Mouse (Mus musculus) kidney, embryonic 16.5 days (tissue): ENCODE data around the gene Gnpnat1. TPM values are rescaled to one million over a fixed set of nuclear protein-coding genes. Genes with fewer than 3 reads are reported as not detected.

Experiments used
- ATAC-seq: fragments of 200-750 bp; cut with Nextera tagmentation; 2 replicates; pipeline ENCODE4 v1.8.0; 2017; ENCODE audit warnings: moderate TSS enrichment; ENCODE audit not compliant: low FRiP score, low TSS enrichment
- H3K27ac ChIP-seq: fragments of 300-500 bp; sonication (generic); 2 replicates; pipeline ENCODE4 v1.5.1; 2014; ENCODE audit warnings: low read length
- H3K27me3 ChIP-seq: fragments of 300-500 bp; sonication (generic); 2 replicates; pipeline ENCODE4 v1.6.1; 2014; ENCODE audit warnings: low read length, control low read depth, mixed read lengths; ENCODE audit not compliant: insufficient read depth
- H3K36me3 ChIP-seq: fragments of 300-500 bp; sonication (generic); 2 replicates; pipeline ENCODE4 v1.6.1; 2014; ENCODE audit warnings: low read length, control low read depth, mixed read lengths; ENCODE audit not compliant: insufficient read depth
- H3K4me1 ChIP-seq: fragments of 300-500 bp; sonication (generic); 2 replicates; pipeline ENCODE4 v1.6.1; 2014; ENCODE audit warnings: low read length, control low read depth, mixed read lengths; ENCODE audit not compliant: insufficient read depth
- H3K4me2 ChIP-seq: fragments of 300-500 bp; sonication (generic); replicated peaks from 2 replicates; pipeline ENCODE4 v1.6.1; 2014; ENCODE audit warnings: low read depth, low read length
- H3K4me3 ChIP-seq: fragments of 300-500 bp; sonication (generic); 2 replicates; pipeline ENCODE4 v1.5.1; 2014; ENCODE audit warnings: mild to moderate bottlenecking, low read length
- H3K9ac ChIP-seq: fragments of 300-500 bp; sonication (generic); replicated peaks from 2 replicates; pipeline ENCODE4 v1.6.1; 2014; ENCODE audit warnings: low read length
- H3K9me3 ChIP-seq: fragments of 300-500 bp; sonication (generic); 2 replicates; pipeline ENCODE4 v1.6.1; 2016; ENCODE audit warnings: low read length, control low read depth
- WGBS: fragments of 180-500 bp; shearing (Covaris S2); extraction: QIAGEN DNeasy Blood & Tissue Kit; methylation state at CpG from one replicate; pipeline ENCODE4 v1.1.7; 2014; 5-methylcytosine and 5-hydroxymethylcytosine counted together
- polyA plus RNA-seq: library from polyadenylated mRNA; unstranded; fragments of >200 nt; fragmentation: Nextera tagmentation; extraction: Ambion mirVana; gene quantifications from 2 replicates; pipeline ENCODE4 v1.2.1, GENCODE M21; 2015

The Gnpnat1 gene
- polyA plus RNA-seq, 1 experiment from 2014 or later = 63.0 TPM

- Histone ChIP-seq H3K4me2 (no peak overlapping the region), H3K27ac (peak overlapping the region; percentile 4; the same call in 1 of the 2 replicates), H3K9ac (no peak overlapping the region), H3K4me3 (no peak overlapping the region), H3K36me3 (peaks cover 21% of the 10 kb centered on the region; the same call in 1 of the 2 replicates), H3K9me3 (no peaks in the 10 kb centered on the region), H3K27me3 (no peaks in the 10 kb centered on the region), H3K4me1 (no peaks in the 10 kb centered on the region; the same call in 1 of the 2 replicates)
- WGBS = 54% methylated on average over 3 of the region's 3 CpGs
- no peak for ATAC-seq
Observed at GRCm38 (mm10) chr14:45378771-45379170, 25.9 kb downstream of the Gnpnat1 start.

- Histone ChIP-seq H3K9ac (no peak overlapping the region), H3K27ac (no peak overlapping the region), H3K4me3 (no peak overlapping the region), H3K36me3 (peaks cover 23% of the 10 kb centered on the region), H3K9me3 (peaks cover 5% of the 10 kb centered on the region), H3K4me1 (no peaks in the 10 kb centered on the region), H3K27me3 (no peaks in the 10 kb centered on the region), H3K4me2 (no peak overlapping the region)
- WGBS = 91% methylated on average over 6 of the region's 6 CpGs
- no peak for ATAC-seq
Observed at GRCm38 (mm10) chr14:45365196-45365587, 39.5 kb downstream of the Gnpnat1 start.

GRCm38 (mm10) chr14:45364211-45365195 lies 40.2 kb downstream of the Gnpnat1 start:
- Histone ChIP-seq H3K27me3 (no peaks in the 10 kb centered on the region), H3K4me3 (no peak overlapping the region), H3K36me3 (peaks cover 17% of the 10 kb centered on the region), H3K9ac (no peak overlapping the region), H3K4me2 (no peak overlapping the region), H3K27ac (no peak overlapping the region), H3K9me3 (no peaks in the 10 kb centered on the region), H3K4me1 (no peaks in the 10 kb centered on the region)
- WGBS = 89% methylated on average over 16 of the region's 16 CpGs
- ATAC-seq = no peak

GRCm38 (mm10) chr14:45350931-45351859 lies 53.5 kb downstream of the Gnpnat1 start, which contains the start of gene Styx:
Gene Styx, plus strand, starts transcription at chr14:45351093.
- 0% methylated on average over 72 of the region's 93 CpGs for WGBS
- H3K9ac ChIP-seq = peak within 1 kb of the TSS; percentile 83

GRCm38 (mm10) chr14:45329589-45330181 lies 75.0 kb downstream of the Gnpnat1 start, which contains the start of gene Psmc6:
Gene Psmc6, plus strand, starts transcription at chr14:45329788.
- ATAC-seq = peak; percentile 97
- Histone ChIP-seq H3K4me3 (peak within 1 kb of the TSS; percentile 91), H3K4me1 (peaks cover 3% of the 10 kb centered on the region), H3K9ac (peak within 1 kb of the TSS; percentile 94), H3K27me3 (no peaks in the 10 kb centered on the region), H3K27ac (peak within 1 kb of the TSS; percentile 74), H3K4me2 (peak within 1 kb of the TSS; percentile 62), H3K36me3 (peaks cover 19% of the 10 kb centered on the region), H3K9me3 (no peaks in the 10 kb centered on the region)
- WGBS = under 1% methylated on average over 44 of the region's 44 CpGs

More at GRCm38 (mm10) chr14:45350931-45351859, 53.5 kb downstream of the Gnpnat1 start, which contains the start of gene Styx:
- H3K4me3 ChIP-seq = peak within 1 kb of the TSS; percentile 77
- H3K36me3 ChIP-seq = peaks cover 17% of the 10 kb centered on the region
- ATAC-seq = peak; percentile 99
- no peaks in the 10 kb centered on the region for H3K27me3 ChIP-seq
- no peaks in the 10 kb centered on the region for H3K9me3 ChIP-seq
- H3K4me2 ChIP-seq = peak within 1 kb of the TSS; percentile 71
- peaks cover 12% of the 10 kb centered on the region for H3K4me1 ChIP-seq
- peak within 1 kb of the TSS; percentile 44 for H3K27ac ChIP-seq

GRCm38 (mm10) chr14:45329018-45329588 lies 75.6 kb downstream of the Gnpnat1 start:
- 19% methylated on average over 8 of the region's 8 CpGs for WGBS
- ATAC-seq = peak; percentile 37; the same call in 1 of the 2 replicates
- Histone ChIP-seq H3K36me3 (peaks cover 17% of the 10 kb centered on the region), H3K27ac (no peak overlapping the region), H3K4me1 (peaks cover 3% of the 10 kb centered on the region), H3K9ac (peak overlapping the region; percentile 35; the same call in 1 of the 2 replicates), H3K9me3 (no peaks in the 10 kb centered on the region), H3K27me3 (no peaks in the 10 kb centered on the region), H3K4me2 (peak overlapping the region; percentile 48), H3K4me3 (peak overlapping the region; percentile 91)

- no peak for ATAC-seq
- Histone ChIP-seq H3K4me3 (no peak overlapping the region), H3K4me1 (peaks cover 3% of the 10 kb centered on the region), H3K27me3 (no peaks in the 10 kb centered on the region), H3K27ac (no peak overlapping the region), H3K36me3 (peaks cover 11% of the 10 kb centered on the region), H3K9ac (no peak overlapping the region), H3K4me2 (no peak overlapping the region), H3K9me3 (no peaks in the 10 kb centered on the region)
- 89% methylated on average over 4 of the region's 4 CpGs for WGBS
Observed at GRCm38 (mm10) chr14:45328072-45328713, 76.5 kb downstream of the Gnpnat1 start.
